Mouse (Mus musculus) small intestine, adult 2 months (tissue): ENCODE data around the gene Fancd2.

Experiments
- CTCF ChIP-seq: fragments of 200-500 bp; IDR thresholded peaks from 2 replicates; pipeline ENCODE4 v1.5.1; 2012; ENCODE audit warnings: low read depth, mild to moderate bottlenecking, control low read depth, inconsistent platforms, low read length, moderate library complexity, mixed read lengths; ENCODE audit not compliant: insufficient replicate concordance, insufficient read length; ENCODE audit errors: extremely low read depth
- POLR2A ChIP-seq: fragments of 200-500 bp; IDR thresholded peaks from 2 replicates; pipeline ENCODE4 v1.6.1; 2012; ENCODE audit warnings: low read depth, mild to moderate bottlenecking, control low read depth, inconsistent platforms, low read length, moderate library complexity

DNA sequence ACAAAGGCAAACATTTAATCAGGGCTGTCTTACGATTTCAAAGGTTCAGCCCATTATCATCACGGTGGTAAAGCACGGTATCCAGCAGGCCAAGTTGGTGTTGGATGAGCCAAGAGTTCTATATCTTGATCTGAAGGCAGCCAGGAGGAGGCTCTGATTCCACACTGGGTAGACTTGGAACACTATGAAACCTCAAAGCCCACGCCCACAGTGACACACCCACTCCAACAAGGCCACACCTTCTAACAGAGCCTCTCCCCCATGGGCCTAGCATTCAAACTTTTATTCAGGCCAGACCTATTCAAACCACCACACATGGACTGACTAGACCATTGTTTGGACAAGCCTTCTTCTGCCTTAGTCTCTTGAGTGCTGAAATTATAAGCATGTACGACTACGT, 71.3 kb downstream of the Fancd2 start:
- TF ChIP-seq CTCF (no peak), POLR2A (no peak)
